Comparison of ENCODE assay signal across 18 mouse cellular contexts in the genomic region with DNA sequence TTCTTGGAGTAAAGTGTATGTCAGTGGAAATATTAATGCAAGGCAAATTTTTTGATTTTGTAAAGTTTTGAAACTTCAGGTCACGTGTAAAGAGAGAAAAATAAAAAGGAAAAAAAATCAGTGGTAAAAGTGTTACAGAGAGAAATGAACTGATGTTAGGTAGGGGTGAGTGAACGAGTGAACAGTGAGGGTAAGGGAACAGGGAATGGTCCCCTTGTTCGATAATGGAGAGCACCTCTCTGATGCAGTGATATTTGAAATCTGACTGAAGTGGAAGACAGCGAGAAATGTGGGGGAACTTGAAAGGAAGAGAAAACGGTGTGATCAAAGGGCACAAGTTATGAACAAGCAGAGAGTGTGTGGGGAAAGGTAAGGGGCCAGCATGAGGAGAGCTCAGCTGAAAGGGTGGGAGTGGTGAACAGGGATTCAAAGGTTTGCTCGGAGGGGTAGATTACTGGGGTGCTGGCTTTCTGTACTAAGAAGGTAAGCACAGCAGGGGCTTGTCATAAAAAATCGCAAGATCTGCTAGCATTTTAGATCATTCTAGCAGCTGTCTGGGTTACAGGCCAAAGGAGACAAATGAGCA.
"Had no signal": no experiment of that assay in that cellular context is flagged by ENCODE, and none has a peak within 500 bp of the region (broad histone marks: within the 10 kb centered on the region; RNA-seq: fewer than 3 reads in every experiment).

No protein-coding gene starts in this region.

- H3K9me3 ChIP-seq: kidney, embryonic 15.5 days; limb, embryonic 12.5 days; limb, embryonic 15.5 days had no signal

- H3K4me3 ChIP-seq: kidney, embryonic 15.5 days; left cerebral cortex, adult 2 months; limb, embryonic 12.5 days; limb, embryonic 15.5 days had no signal

- H3K9ac ChIP-seq: kidney, embryonic 15.5 days; limb, embryonic 12.5 days; limb, embryonic 15.5 days; liver, embryonic 14.5 days; liver, postnatal 0 days; lung, embryonic 14.5 days had no signal

- H3K27ac ChIP-seq: kidney, embryonic 15.5 days; left cerebral cortex, adult 2 months; limb, embryonic 12.5 days; limb, embryonic 15.5 days; liver, embryonic 14.5 days; macrophage had no signal

- H3K27me3 ChIP-seq: kidney, embryonic 15.5 days; limb, embryonic 12.5 days; limb, embryonic 15.5 days had no signal

- DNase-seq: kidney, adult 11 months; kidney, adult 8-10 months; kidney, postnatal 10 days; kidney, postnatal 36 days; layer of hippocampus, postnatal 36 days; left cerebral cortex, postnatal 4 days; liver, postnatal 0 days; lung, embryonic 14.5 days; thymus, adult 18-20 months; thymus, postnatal 36 days had no signal

- H3K4me1 ChIP-seq: kidney, embryonic 15.5 days; limb, embryonic 12.5 days; limb, embryonic 15.5 days had no signal

- H3K4me2 ChIP-seq: kidney, embryonic 15.5 days; limb, embryonic 12.5 days; limb, embryonic 15.5 days; liver, embryonic 11.5 days; lung, embryonic 14.5 days had no signal

- ATAC-seq: liver, postnatal 0 days; lung, postnatal 0 days had no signal

- H3K36me3 ChIP-seq: kidney, embryonic 15.5 days; limb, embryonic 12.5 days; limb, embryonic 15.5 days had no signal
